Mouse (Mus musculus): ENCODE results near the gene Lrrc36. TPM values are rescaled to one million over a fixed set of nuclear protein-coding genes. Genes with fewer than 3 reads are reported as not detected.
A peak's percentile ranks its signal among the peaks of the same experiment; 100 is the strongest.

Lrrc36 gene
- total and polyA plus RNA-seq, 3 experiments = 0.06 TPM; not detected in 2

GRCm38 (mm10) chr8:105380308-105380707 lies 33.1 kb upstream of the Lrrc36 start:
- TF ChIP-seq NRF1 (IDR thresholded peaks at IDR 0.05; ENCODE audit: insufficient read depth, low read depth, low read length, poor library complexity, severe bottlenecking) (no peak), E2F4 (IDR thresholded peaks at IDR 0.05; ENCODE audit: borderline replicate concordance, low read depth, low read length) (no peak), ZMIZ1 (IDR thresholded peaks at IDR 0.05; ENCODE audit: low read depth, low read length) (no peak), ZKSCAN1 (IDR thresholded peaks at IDR 0.05; ENCODE audit: low read depth, low read length) (no peak), BHLHE40 (IDR thresholded peaks at IDR 0.05; ENCODE audit: borderline replicate concordance, low read depth, low read length) (no peak), ZC3H11A (IDR thresholded peaks at IDR 0.05; ENCODE audit: low read depth, low read length) (no peak), CTCF (IDR thresholded peaks at IDR 0.05 in 2 of 3, conservative IDR thresholded peaks at IDR 0.05 in 1 of 3; ENCODE audit: control insufficient read depth in 1 of 3, insufficient read depth in 1 of 3, low read depth in 2 of 3, low read length in 3 of 3, poor library complexity in 1 of 3, severe bottlenecking in 1 of 3) (no peak), POLR2AphosphoS2 (IDR thresholded peaks at IDR 0.05; ENCODE audit: low read length) (no peak), MYC (IDR thresholded peaks at IDR 0.05; ENCODE audit: low read depth, low read length) (no peak), RCOR1 (IDR thresholded peaks at IDR 0.05; ENCODE audit: low read depth, low read length) (no peak), MAFK (IDR thresholded peaks at IDR 0.05; ENCODE audit: borderline replicate concordance, low read depth, low read length) (no peak), SIN3A (IDR thresholded peaks at IDR 0.05; ENCODE audit: low read length) (no peak), USF1 (IDR thresholded peaks at IDR 0.05; ENCODE audit: low read depth, low read length) (no peak), CHD1 (IDR thresholded peaks at IDR 0.05; ENCODE audit: low read depth, low read length) (no peak), ELF1 (IDR thresholded peaks at IDR 0.05; ENCODE audit: low read depth, low read length) (no peak), RAD21 (IDR thresholded peaks at IDR 0.05; ENCODE audit: low read depth, low read length) (no peak), GABPA (IDR thresholded peaks at IDR 0.05; ENCODE audit: low read depth, low read length) (no peak)
- no peaks in the 10 kb centered on the region for H3K9me3 ChIP-seq (replicated peaks; ENCODE audit: insufficient read depth, low read length)
- no peak overlapping the region for H3K9ac ChIP-seq (ENCODE audit: control insufficient read depth, low read depth, low read length, poor library complexity, severe bottlenecking)
- no peak overlapping the region for H3K27ac ChIP-seq (ENCODE audit: control insufficient read depth, low read depth, low read length)
- no peak overlapping the region for H3K4me3 ChIP-seq (ENCODE audit: control insufficient read depth in 1 of 2, insufficient read depth in 1 of 2, low read depth in 2 of 2, low read length in 2 of 2)
- H3K4me1 ChIP-seq (ENCODE audit: control insufficient read depth in 1 of 2, insufficient read depth in 2 of 2, low read length in 2 of 2) = no peaks in the 10 kb centered on the region
- H3K36me3 ChIP-seq (ENCODE audit: control insufficient read depth in 1 of 2, insufficient read depth in 2 of 2, low read length in 2 of 2) = no peaks in the 10 kb centered on the region
- H3K79me2 ChIP-seq (ENCODE audit: control insufficient read depth, insufficient read depth, low read length, poor library complexity) = no peaks in the 10 kb centered on the region
- no peak for DNase-seq (ENCODE audit: low read depth, low spot score)
- no peaks in the 10 kb centered on the region for H3K27me3 ChIP-seq (ENCODE audit: control insufficient read depth in 1 of 2, insufficient read depth in 2 of 2, low read length in 2 of 2)

GRCm38 (mm10) chr8:105384070-105384469 lies 29.3 kb upstream of the Lrrc36 start:
- H3K4me3 ChIP-seq (ENCODE audit: control insufficient read depth in 1 of 2, insufficient read depth in 1 of 2, low read depth in 2 of 2, low read length in 2 of 2) = no peak overlapping the region
- no peaks in the 10 kb centered on the region; a peak in 1 of 4 replicates for H3K27me3 ChIP-seq (ENCODE audit: control insufficient read depth in 1 of 2, insufficient read depth in 2 of 2, low read length in 2 of 2)
- H3K9me3 ChIP-seq (replicated peaks; ENCODE audit: insufficient read depth, low read length) = no peaks in the 10 kb centered on the region
- no peaks in the 10 kb centered on the region for H3K36me3 ChIP-seq (ENCODE audit: control insufficient read depth in 1 of 2, insufficient read depth in 2 of 2, low read length in 2 of 2)
- no peaks in the 10 kb centered on the region for H3K79me2 ChIP-seq (ENCODE audit: control insufficient read depth, insufficient read depth, low read length, poor library complexity)
- no peaks in the 10 kb centered on the region for H3K4me1 ChIP-seq (ENCODE audit: control insufficient read depth in 1 of 2, insufficient read depth in 2 of 2, low read length in 2 of 2)
- DNase-seq (ENCODE audit: low read depth, low spot score) = peak; percentile 53
- H3K27ac ChIP-seq (ENCODE audit: control insufficient read depth, low read depth, low read length) = no peak overlapping the region
- TF ChIP-seq SIN3A (IDR thresholded peaks at IDR 0.05; ENCODE audit: low read length) (no peak), POLR2AphosphoS2 (IDR thresholded peaks at IDR 0.05; ENCODE audit: low read length) (no peak), TAL1 (IDR thresholded peaks at IDR 0.05; ENCODE audit: low read length) (no peak), UBTF (IDR thresholded peaks at IDR 0.05; ENCODE audit: borderline replicate concordance, insufficient read depth, low read depth, low read length) (no peak), POLR2A (IDR thresholded peaks at IDR 0.05; ENCODE audit: control insufficient read depth in 1 of 2, insufficient read depth in 1 of 2, low read depth in 1 of 2, low read length in 2 of 2, poor library complexity in 1 of 2) (no peak), SMC3 (IDR thresholded peaks at IDR 0.05; ENCODE audit: low read depth, low read length) (peak; percentile 59), NRF1 (IDR thresholded peaks at IDR 0.05; ENCODE audit: insufficient read depth, low read depth, low read length, poor library complexity, severe bottlenecking) (no peak), RAD21 (IDR thresholded peaks at IDR 0.05; ENCODE audit: low read depth, low read length) (peak; percentile 77), NELFE (IDR thresholded peaks at IDR 0.05; ENCODE audit: low read depth, low read length) (no peak), POLR2AphosphoS5 (IDR thresholded peaks at IDR 0.05; ENCODE audit: borderline replicate concordance, low read depth, low read length) (no peak), ETS1 (IDR thresholded peaks at IDR 0.05; ENCODE audit: low read depth, low read length) (no peak), MAFK (IDR thresholded peaks at IDR 0.05; ENCODE audit: borderline replicate concordance, low read depth, low read length) (no peak), CHD1 (IDR thresholded peaks at IDR 0.05; ENCODE audit: low read depth, low read length) (no peak), USF1 (IDR thresholded peaks at IDR 0.05; ENCODE audit: low read depth, low read length) (no peak), TCF12 (IDR thresholded peaks at IDR 0.05; ENCODE audit: low read depth, low read length) (no peak), GABPA (IDR thresholded peaks at IDR 0.05; ENCODE audit: low read depth, low read length) (no peak), CTCF (IDR thresholded peaks at IDR 0.05 in 2 of 3, conservative IDR thresholded peaks at IDR 0.05 in 1 of 3; ENCODE audit: control insufficient read depth in 1 of 3, insufficient read depth in 1 of 3, low read depth in 2 of 3, low read length in 3 of 3, poor library complexity in 1 of 3, severe bottlenecking in 1 of 3) (peak; percentile 35 to 61 (median 45); a peak in 4 of 6 replicates), ZC3H11A (IDR thresholded peaks at IDR 0.05; ENCODE audit: low read depth, low read length) (peak; percentile 58), CHD2 (IDR thresholded peaks at IDR 0.05; ENCODE audit: low read length) (no peak), ZKSCAN1 (IDR thresholded peaks at IDR 0.05; ENCODE audit: low read depth, low read length) (no peak), GATA1 (IDR thresholded peaks at IDR 0.05; ENCODE audit: low read depth, low read length) (no peak)
- H3K9ac ChIP-seq (ENCODE audit: control insufficient read depth, low read depth, low read length, poor library complexity, severe bottlenecking) = no peak overlapping the region
